Mouse (Mus musculus): Measurements from ENCODE around the gene Mark1.

GRCm38 (mm10) chr1:184998631-184999030 is 739 bp downstream of the Mark1 start:
- TF ChIP-seq CTCF (IDR thresholded peaks at IDR 0.05; ENCODE audit: borderline replicate concordance, extremely low read depth, insufficient read depth, insufficient read length) = no peak
- TF ChIP-seq POLR2A (IDR thresholded peaks at IDR 0.05; ENCODE audit: borderline replicate concordance, extremely low read depth, insufficient read depth, insufficient read length, poor library complexity, severe bottlenecking) = no peak
